Mouse (Mus musculus): ENCODE measurements around the gene Aurkb.

DNA sequence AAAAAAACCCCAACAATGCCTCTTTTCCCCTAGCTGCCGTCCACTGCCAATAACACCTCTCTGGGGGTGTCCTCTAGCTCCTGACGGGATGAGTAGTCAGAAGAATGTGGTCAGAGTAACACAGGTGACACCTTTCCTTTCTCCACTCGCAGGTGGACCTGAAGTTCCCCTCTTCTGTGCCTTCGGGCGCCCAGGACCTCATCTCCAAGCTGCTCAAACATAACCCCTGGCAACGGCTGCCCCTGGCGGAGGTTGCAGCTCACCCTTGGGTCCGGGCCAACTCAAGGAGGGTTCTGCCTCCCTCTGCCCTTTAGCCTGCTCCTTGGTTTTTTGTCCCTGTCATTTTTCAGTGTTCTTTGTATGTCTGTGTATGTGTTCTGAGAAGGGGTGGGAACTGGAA lies 5.3 kb downstream of the Aurkb start:
- TF ChIP-seq HCFC1 (IDR thresholded peaks at IDR 0.05; ENCODE audit: borderline replicate concordance, insufficient read depth, low read length): no peak
- no peak for TF ChIP-seq CHD2 (IDR thresholded peaks at IDR 0.05; ENCODE audit: low read depth, low read length)
- TF ChIP-seq ZC3H11A (IDR thresholded peaks at IDR 0.05; ENCODE audit: borderline replicate concordance, low read depth, low read length): no peak
- TF ChIP-seq MAFK (IDR thresholded peaks at IDR 0.05; ENCODE audit: insufficient read depth, low read depth, low read length): no peak
